Mouse (Mus musculus) layer of hippocampus, adult 9-11 months (tissue): Measurements from ENCODE around the gene Obp2a.
"Not testable (repeated sequence)": the region's sequence is repeated elsewhere in the genome, so short reads cannot be mapped to it uniquely, and the experiment has no call there.

Experiments
- DNase-seq: peaks from one replicate; pipeline ENCODE4 v3.0.0; 2022

The Obp2a gene

GRCm38 (mm10) chr2:25699743-25700142 is at the start of gene Obp2a:
TSS of gene Obp2a (plus strand) at chr2:25700043.
- DNase-seq = not testable (repeated sequence)

DNA sequence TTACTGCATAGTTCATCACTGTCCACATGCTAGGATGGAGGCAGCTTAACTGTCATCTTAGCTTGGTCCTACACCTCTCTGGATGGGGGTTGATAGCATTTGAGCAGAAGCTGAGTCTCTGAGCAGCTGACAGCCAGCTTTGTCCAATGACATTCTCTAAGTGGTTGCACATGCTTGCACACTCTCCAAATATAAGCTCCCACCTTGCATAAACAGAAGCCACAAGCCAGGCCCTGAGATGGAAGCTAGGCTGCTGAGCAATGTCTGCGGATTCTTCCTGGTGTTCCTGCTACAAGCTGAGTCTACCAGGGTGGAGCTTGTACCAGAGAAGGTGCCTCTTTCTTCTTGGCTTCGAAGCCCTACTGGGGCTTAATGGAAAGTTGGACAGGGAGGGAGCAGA is 46.9 kb upstream of the Obp2a start, which contains the start of gene Lcn8:
Gene Lcn8, plus strand, starts transcription at position 219 of the 400 bp plus-strand sequence.
- DNase-seq = no peak

GRCm38 (mm10) chr2:25654502-25654901 is 45.3 kb upstream of the Obp2a start:
- no peak for DNase-seq

- DNase-seq = no peak
Measured at GRCm38 (mm10) chr2:25656691-25657090, 43.2 kb upstream of the Obp2a start.

GRCm38 (mm10) chr2:25657246-25657645 is 42.6 kb upstream of the Obp2a start:
- DNase-seq = no peak

DNA sequence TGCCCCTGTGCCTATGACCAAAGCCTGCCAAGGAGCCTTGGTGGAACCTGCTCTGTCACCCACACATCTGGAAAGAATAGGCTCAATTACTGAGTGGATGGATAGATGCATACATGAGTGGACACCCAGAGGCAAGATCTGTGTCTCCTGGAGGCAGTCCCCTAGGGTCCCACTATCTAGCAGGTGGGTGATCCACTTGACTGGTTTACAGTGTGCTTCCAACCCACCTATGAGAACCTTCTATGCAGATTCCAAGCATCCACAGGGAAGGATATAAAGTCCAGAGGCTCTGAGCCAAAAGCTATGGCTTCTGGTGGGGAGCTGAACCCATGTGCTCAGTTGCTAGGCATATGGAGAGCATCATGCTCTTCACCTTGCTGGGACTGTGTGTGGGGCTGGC is 42.2 kb upstream of the Obp2a start, which contains the start of gene Lcn5:
Gene Lcn5, plus strand, starts transcription at position 301 of the 400 bp plus-strand sequence.
- no peak for DNase-seq

GRCm38 (mm10) chr2:25660279-25660678 is 39.6 kb upstream of the Obp2a start:
- DNase-seq = no peak

DNA sequence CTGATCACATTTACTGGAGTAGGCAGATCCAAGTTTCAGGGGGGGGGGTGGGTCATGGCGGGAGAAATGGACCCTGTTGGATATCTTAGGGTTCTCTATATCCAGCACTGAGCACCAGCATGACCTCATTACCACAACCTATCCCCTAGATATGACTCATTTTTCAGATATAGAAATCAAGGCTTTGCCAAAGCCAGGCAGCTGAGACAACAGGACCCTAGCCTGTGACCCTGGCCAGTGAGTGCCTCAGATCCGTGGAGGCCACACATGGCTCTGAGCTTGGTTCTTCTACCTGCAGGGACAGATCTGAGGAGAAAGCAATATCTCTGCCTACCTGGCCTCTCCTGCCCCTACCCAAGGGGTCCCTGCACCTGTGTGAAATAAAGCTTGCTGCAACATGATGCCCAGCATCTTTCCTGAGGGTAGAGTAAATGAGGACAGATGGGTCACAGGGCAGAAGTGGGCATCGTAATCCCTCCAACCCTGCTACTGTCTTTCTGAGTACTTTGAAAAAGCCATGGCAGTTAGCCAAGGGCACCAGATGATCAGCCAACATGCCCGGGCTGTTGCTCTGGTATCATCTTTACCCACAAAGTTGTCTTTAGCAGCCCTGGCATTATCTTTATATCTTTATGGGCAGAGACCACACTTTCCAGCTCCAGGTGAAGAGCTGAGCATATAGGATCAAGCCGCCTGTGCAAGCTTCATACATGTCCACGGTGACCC is 38.4 kb upstream of the Obp2a start:
- no peak for DNase-seq

DNA sequence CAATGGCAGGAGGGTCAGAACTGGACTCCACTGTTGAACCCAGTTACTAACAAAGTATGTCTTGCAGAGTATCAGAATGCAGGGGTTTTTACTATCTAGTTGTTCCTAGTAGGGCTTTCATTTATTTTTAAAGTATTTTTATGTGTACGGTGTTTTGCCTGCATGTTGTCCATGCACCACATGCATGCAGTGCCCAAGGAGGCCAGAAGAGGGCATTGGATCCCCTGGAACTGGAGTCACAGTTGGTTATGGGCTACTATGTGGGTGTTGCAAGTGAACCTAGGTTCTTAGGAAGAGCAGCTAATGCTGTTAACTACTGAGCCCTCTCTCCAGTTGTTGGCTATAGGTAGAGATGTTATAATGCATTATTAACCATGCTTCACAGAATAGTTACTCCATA is 36.3 kb upstream of the Obp2a start:
- no peak for DNase-seq

- no peak for DNase-seq
Measured at GRCm38 (mm10) chr2:25664125-25664524, 35.7 kb upstream of the Obp2a start.

DNA sequence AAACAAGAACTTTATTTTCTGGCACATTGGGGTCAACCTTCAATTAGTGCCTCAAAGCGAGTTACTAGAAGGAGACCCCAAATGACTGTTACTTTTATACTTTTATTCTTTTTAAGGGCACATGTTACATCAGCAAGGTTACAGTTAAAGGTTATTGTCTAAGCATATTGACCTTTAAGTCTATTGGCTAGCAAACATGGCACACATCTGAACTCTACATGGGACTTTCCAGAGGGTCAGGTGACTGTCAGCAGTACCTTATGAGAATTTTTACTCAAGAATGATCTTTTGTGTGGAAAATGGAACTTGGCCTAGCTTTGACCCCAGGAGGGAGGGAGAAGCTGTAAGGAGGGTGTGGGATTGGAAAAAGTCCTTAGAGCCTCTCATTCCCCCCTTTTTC is 33.3 kb upstream of the Obp2a start:
- DNase-seq = no peak

DNA sequence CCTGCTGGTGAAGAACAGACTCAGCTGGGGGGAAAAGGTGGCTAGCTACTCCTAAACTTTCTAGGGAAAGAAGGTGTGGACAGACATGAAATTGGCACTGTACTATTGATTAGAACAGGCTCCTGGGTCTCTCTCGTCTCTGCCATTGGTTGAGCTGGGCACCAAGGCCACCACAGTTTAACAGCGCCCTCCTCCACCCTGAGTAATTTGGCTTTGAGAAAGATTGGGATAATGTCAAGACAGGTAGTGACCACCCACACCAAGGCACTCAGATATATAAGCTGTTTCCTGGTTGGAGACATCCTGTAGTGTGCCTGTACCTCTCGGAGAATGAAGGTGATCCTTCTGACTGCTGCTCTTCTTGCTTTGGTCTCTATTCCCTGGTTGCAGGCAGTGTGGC is 23.4 kb upstream of the Obp2a start, which contains the start of gene Lcn6:
Gene Lcn6, plus strand, starts transcription at position 301 of the 400 bp plus-strand sequence.
- no peak for DNase-seq

- no peak for DNase-seq
Measured at GRCm38 (mm10) chr2:25679559-25679958, 20.3 kb upstream of the Obp2a start.

DNA sequence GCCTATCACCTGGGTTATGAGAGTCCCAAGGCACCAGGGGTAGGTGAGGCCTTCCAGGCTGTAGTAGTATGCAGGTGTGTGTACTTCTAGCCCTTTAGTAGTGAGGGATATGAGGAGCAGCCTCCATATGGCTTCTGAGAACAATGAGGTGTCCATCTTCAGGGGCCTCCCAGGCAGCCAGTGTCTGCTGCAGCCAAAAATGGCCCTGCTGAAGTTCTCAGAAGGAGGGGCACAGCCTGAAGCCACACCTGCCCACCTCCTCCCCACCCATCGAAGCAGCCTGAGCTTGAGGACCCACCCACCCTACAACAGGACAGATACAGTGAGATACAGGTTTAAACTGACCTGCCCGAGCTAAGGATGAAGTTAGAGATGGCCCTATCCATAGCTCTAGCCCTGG is 17.4 kb upstream of the Obp2a start, which contains the start of gene Lcn10:
Gene Lcn10, plus strand, starts transcription at position 301 of the 400 bp plus-strand sequence.
- no peak for DNase-seq

DNA sequence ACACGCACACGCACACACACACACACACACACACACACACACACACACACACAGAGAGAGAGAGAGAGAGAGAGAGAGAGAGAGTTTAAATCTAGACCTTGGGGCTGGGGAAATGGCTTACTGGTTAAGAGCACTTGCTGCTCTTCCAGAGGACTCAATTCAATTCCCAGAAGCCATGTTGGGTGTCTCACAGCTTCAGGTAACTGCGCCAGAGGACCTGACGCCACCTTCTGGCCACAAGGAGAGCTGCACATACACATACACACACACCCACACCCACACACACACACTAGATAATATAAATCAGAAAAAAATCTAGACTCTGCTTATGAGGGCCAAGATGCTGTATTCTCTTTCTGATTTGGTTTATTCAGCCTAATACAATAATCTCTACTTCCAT is 12.9 kb upstream of the Obp2a start:
- DNase-seq = no peak

DNA sequence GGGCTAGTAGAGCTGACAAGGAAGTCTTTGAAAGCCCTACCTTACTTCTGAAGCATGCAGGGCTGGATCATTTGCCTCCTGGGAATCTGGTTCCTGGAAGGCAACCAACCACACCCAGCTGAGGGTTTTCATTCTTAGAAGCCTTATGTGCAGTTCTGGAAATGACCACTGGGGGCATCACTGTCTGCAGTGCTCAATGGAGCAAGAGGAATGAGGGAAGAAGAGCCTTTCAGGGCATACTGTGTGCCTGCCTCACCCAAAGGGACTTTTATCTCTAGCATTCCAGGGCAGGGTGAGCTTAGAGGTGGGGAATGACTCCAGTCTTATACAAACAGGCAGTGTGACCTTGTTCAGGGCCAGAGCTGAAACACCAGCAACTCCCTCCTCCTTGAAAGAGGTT is 5.2 kb upstream of the Obp2a start:
- DNase-seq = peak; percentile 28

GRCm38 (mm10) chr2:25696951-25697350 is 2.9 kb upstream of the Obp2a start:
- no peak for DNase-seq

DNA sequence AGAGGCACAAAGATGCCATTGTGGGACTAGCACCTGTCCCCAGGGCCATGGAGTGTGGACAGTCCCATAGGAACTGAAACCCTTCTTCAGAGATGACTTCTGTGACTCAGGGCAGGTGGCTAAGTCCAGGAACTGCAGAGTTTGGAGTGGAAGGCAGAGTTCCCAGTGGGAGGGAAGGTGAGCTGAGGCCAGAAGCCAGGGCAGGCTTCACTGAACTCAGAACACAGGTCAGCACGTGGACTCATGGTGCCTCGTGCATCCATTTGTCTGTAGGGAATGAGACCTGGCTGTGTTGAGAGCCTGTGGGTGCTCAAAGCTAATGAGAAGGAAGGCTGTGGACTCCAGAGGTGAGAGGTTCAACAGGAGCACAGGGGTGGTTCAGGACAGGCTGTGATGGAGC is 1.1 kb upstream of the Obp2a start:
- DNase-seq = no peak

DNA sequence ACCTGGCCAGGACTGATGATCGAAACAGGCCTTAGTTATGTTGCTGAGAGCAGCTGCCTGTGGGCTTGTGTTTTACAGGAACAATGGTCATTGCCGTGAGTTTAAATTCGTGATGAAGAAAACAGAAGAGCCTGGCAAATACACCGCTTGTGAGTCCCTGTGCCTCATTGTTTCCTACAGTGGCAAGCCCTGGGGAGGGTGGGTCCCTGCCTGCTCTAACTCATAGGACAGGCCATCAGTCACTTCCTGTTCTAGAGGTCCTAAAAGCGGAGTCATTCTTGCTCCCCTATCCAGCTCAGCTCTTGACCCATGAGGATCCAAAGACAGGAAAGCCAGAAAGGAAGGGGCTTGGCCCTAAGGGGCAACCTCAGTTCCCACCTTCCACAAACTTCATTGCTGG is 1.2 kb downstream of the Obp2a start:
- no peak for DNase-seq

DNA sequence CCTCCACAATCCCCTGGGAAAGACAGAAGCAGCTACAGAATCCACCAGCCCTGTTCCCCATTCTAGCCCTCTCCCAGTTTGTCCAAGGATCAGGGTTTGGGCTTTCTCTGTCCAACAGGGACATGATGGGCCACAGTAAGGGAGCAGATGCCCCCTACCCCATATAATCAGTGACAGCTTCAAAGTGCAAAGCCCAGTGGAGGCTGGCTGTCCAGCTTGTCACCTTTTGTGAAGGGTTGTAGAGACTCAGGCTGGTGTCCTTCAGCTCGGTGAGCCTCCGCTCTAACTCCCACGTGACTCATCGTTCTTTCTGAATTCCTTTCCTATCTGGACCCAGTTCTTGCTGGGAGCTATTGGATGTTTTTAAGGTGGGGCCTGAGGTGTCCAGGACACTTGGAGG is 3.9 kb downstream of the Obp2a start:
- no peak for DNase-seq

DNA sequence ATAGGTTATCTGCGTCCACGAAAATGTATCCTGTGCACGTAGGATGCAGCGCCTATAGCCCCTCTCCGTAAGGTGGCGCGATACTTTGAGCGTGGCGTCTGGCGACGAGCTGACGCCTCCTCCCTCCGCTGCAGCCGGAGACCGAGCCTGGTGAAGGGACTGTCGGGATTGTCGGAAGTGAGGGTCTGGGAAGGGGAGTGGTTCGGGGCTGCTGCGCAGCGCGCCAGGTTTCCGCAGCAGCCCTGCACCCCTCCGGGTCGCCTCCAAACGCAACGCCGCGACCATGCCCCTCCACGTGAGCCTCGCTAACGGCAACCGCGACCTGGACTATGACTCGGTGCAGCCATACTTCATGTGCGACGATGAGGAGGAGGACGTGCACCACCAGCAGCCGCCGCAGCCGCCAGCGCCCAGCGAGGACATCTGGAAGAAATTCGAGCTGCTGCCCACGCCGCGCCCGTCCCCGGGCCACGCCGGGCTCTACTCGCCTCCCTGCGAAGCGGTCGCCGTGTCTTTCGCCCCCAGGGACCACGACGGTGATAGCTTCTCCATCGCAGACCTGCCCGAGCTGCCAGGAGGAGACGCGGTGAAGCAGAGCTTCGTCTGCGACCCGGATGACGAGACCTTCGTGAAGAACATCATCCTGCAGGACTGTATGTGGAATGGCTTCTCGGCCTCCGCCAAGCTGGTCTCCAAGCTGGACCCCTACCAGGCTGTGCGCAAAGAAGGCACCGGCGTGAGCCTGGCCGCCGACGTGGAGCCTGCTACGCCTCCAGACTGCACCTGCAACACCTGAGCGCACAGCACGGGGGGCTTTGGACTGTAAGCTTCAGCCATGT is 7.0 kb downstream of the Obp2a start, which contains the start of gene Bmyc:
Gene Bmyc, plus strand, starts transcription at position 97 of the 839 bp plus-strand sequence.
- DNase-seq = peak; percentile 91

DNA sequence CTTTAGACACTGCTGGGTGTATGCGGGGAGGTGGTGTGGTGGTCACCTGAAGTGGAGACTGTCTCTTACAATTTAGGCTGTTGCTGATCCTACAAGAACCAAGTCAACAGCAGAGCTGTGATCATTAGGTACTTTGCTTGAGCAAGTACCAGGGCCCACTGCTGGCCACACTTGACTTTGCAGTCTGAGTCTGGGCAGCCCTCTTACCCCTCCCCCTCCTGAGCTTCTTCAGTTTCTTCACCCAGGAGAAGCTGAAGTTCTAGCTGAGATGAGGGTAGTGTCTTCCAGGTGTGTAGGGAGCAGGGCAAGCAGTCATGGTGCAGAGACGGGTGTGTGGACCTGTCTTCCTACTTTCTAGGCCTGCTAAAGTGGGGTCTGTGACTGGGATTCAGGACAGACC is 8.3 kb downstream of the Obp2a start:
- DNase-seq = peak; percentile 53

DNA sequence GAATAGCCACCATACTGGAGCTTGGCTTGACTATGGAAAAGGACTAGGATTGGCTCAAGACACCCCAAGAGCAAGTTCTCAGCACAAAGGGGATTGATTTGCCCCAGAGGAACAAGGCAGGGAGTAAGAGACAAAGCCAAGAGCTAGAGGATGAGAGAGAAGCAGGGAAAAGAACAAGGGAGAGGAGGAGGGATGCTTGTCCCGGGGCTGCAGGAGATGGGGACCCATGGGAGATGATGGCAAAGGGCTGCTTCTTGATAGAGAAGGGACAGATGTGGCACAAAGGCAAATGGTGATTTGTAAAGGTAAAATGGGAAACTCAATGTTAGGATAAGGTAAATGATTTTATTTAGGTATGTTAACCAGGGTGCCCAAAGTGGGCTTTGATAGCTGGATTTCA is 9.2 kb downstream of the Obp2a start:
- DNase-seq = not testable (repeated sequence)

GRCm38 (mm10) chr2:25709791-25710190 is 9.9 kb downstream of the Obp2a start:
- not testable (repeated sequence) for DNase-seq
